Mouse (Mus musculus) midbrain, embryonic 16.5 days (tissue): ENCODE data around the gene Ubash3a. TPM values are rescaled to one million over a fixed set of nuclear protein-coding genes. Genes with fewer than 3 reads are reported as not detected.
"Not testable (repeated sequence)": the region's sequence is repeated elsewhere in the genome, so short reads cannot be mapped to it uniquely, and the experiment has no call there.

ENCODE experiments used
- ATAC-seq: fragments of 200-750 bp; cut with Nextera tagmentation; 2 replicates; pipeline ENCODE4 v1.8.0; 2017; ENCODE audit warnings: moderate TSS enrichment
- H3K27ac ChIP-seq: fragments of 300-500 bp; sonication (generic); 2 replicates; pipeline ENCODE4 v1.5.1; 2014; ENCODE audit warnings: mild to moderate bottlenecking, low read length, mixed read lengths
- H3K27me3 ChIP-seq: fragments of 300-500 bp; sonication (generic); 2 replicates; pipeline ENCODE4 v1.6.1; 2014; ENCODE audit warnings: low read depth, low read length, mixed read lengths; ENCODE audit not compliant: control insufficient read depth, insufficient read depth
- H3K36me3 ChIP-seq: fragments of 300-500 bp; sonication (generic); 2 replicates; pipeline ENCODE4 v1.6.1; 2014; ENCODE audit warnings: mild to moderate bottlenecking, low read length, moderate library complexity, mixed read lengths; ENCODE audit not compliant: control insufficient read depth, insufficient read depth
- H3K4me1 ChIP-seq: fragments of 300-500 bp; sonication (generic); 2 replicates; pipeline ENCODE4 v1.6.1; 2014; ENCODE audit warnings: mild to moderate bottlenecking, low read length, mixed read lengths; ENCODE audit not compliant: control insufficient read depth, insufficient read depth
- H3K4me2 ChIP-seq: fragments of 300-500 bp; sonication (generic); 2 replicates; pipeline ENCODE4 v1.6.1; 2014; ENCODE audit warnings: mild to moderate bottlenecking, low read length, mixed read lengths
- H3K4me3 ChIP-seq: fragments of 300-500 bp; sonication (generic); 2 replicates; pipeline ENCODE4 v1.5.1; 2014; ENCODE audit warnings: low read depth, mild to moderate bottlenecking, low read length, moderate library complexity, mixed read lengths
- H3K9ac ChIP-seq: fragments of 300-500 bp; sonication (generic); 2 replicates; pipeline ENCODE4 v1.6.1; 2014; ENCODE audit warnings: low read depth, low read length, mixed read lengths
- H3K9me3 ChIP-seq: fragments of 300-500 bp; sonication (generic); replicated peaks from 2 replicates; pipeline ENCODE4 v1.6.1; 2014; ENCODE audit warnings: mild to moderate bottlenecking, low read length, mixed read lengths; ENCODE audit not compliant: control insufficient read depth, poor library complexity, severe bottlenecking
- WGBS: fragments of 180-500 bp; shearing (Covaris S2); extraction: QIAGEN DNeasy Blood & Tissue Kit; methylation state at CpG from one replicate; pipeline ENCODE4 v1.1.7; 2014; 5-methylcytosine and 5-hydroxymethylcytosine counted together
- polyA plus RNA-seq: library from polyadenylated mRNA; unstranded; fragments of >200 nt; fragmentation: Nextera tagmentation; extraction: Ambion mirVana; gene quantifications from 2 replicates; pipeline ENCODE4 v1.2.1, GENCODE M21; 2015

The Ubash3a gene
- polyA plus RNA-seq, 1 experiment from 2014 or later, result not detected

- no peak overlapping the region for H3K9ac ChIP-seq
- ATAC-seq, result no peak
- WGBS, result 86% methylated on average over 2 of the region's 2 CpGs
- no peaks in the 10 kb centered on the region for H3K4me1 ChIP-seq
- H3K4me2 ChIP-seq, result no peak overlapping the region
- no peaks in the 10 kb centered on the region for H3K9me3 ChIP-seq
- H3K36me3 ChIP-seq, result no peaks in the 10 kb centered on the region
- no peaks in the 10 kb centered on the region for H3K27me3 ChIP-seq
- H3K27ac ChIP-seq, result no peak overlapping the region
- no peak overlapping the region for H3K4me3 ChIP-seq
Measured at GRCm38 (mm10) chr17:31269761-31270160, 62.1 kb downstream of the Ubash3a start.

DNA sequence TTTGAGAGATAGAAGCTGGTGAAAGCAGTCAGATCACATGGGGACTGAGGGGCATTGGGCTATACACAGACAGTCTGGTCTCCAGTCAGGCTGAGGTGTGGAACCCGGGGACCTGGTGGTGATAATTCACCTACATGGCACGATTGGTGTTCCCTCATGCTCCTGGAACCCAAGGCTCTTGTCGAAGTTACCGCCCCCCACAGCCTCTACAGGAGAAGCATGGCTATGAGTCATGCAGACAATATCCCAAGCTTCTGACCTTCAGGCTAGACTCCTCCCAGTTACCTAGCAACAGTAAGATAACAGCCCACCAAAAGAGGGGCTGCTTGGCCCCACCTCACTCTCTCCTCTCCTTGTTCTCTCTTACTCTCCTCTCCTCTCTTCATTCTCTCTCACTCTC is 62.6 kb downstream of the Ubash3a start:
- Histone ChIP-seq H3K4me1 (no peaks in the 10 kb centered on the region), H3K9ac (no peak overlapping the region), H3K9me3 (no peaks in the 10 kb centered on the region), H3K27ac (no peak overlapping the region), H3K4me2 (no peak overlapping the region), H3K27me3 (no peaks in the 10 kb centered on the region), H3K36me3 (no peaks in the 10 kb centered on the region), H3K4me3 (no peak overlapping the region)
- ATAC-seq, result no peak
- 89% methylated on average over 4 of the region's 4 CpGs for WGBS

- H3K4me2 ChIP-seq, H3K9me3 ChIP-seq, H3K4me1 ChIP-seq, H3K9ac ChIP-seq, H3K27ac ChIP-seq, H3K36me3 ChIP-seq, ATAC-seq, H3K27me3 ChIP-seq, H3K4me3 ChIP-seq: not testable (repeated sequence)
- WGBS, result 77% methylated on average over 8 of the region's 8 CpGs
Measured at GRCm38 (mm10) chr17:31270736-31271135, 63.1 kb downstream of the Ubash3a start.

- 42% methylated on average over 3 of the region's 7 CpGs for WGBS
- H3K36me3 ChIP-seq, result no peaks in the 10 kb centered on the region
- H3K27me3 ChIP-seq, result no peaks in the 10 kb centered on the region
- no peaks in the 10 kb centered on the region for H3K4me1 ChIP-seq
- H3K9ac ChIP-seq, result no peak overlapping the region
- no peak for ATAC-seq
- no peaks in the 10 kb centered on the region for H3K9me3 ChIP-seq
- no peak overlapping the region for H3K4me3 ChIP-seq
- H3K4me2 ChIP-seq, result no peak overlapping the region
- no peak overlapping the region for H3K27ac ChIP-seq
Measured at GRCm38 (mm10) chr17:31271136-31271851, 63.6 kb downstream of the Ubash3a start.

DNA sequence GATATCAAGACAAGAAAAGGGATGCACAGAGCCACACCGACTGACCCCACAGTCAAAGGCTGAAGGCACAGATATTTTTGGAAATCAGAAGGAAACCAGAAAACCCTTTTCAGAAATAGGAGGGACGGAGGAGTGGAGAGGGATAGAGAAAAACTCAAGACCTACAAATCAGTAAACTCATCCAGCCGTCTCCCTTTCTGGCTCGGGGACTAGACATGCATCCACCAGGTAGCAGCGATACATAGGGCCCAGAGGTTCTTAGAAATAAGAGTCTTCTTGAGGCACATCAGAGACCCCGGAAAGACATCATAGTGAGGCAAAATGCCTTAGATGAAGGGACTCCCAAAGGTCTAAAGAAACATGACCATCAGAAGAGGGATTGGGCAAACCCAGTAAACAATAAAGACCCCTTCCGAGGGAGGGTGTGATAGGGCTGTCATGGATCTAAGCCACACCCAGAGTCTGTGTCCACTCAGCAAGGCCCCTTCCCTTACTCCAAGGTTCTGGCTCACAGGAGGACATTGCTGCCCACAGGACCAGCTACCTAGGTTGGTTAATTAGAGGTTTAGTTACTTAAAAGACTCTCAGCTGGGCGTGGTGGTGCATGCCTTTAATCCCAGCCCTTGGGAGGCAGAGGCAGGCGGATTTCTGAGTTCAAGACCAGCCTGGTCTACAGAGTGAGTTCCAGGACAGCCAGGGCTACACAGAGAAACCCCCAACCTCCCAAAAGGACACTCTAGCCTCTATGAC is 64.9 kb downstream of the Ubash3a start:
- Histone ChIP-seq H3K27me3 (no peaks in the 10 kb centered on the region), H3K36me3 (no peaks in the 10 kb centered on the region), H3K4me1 (peaks cover 3% of the 10 kb centered on the region), H3K4me2 (no peak overlapping the region), H3K9ac (no peak overlapping the region), H3K9me3 (no peaks in the 10 kb centered on the region), H3K4me3 (no peak overlapping the region), H3K27ac (no peak overlapping the region)
- WGBS, result 90% methylated on average over 9 of the region's 9 CpGs
- ATAC-seq, result no peak

DNA sequence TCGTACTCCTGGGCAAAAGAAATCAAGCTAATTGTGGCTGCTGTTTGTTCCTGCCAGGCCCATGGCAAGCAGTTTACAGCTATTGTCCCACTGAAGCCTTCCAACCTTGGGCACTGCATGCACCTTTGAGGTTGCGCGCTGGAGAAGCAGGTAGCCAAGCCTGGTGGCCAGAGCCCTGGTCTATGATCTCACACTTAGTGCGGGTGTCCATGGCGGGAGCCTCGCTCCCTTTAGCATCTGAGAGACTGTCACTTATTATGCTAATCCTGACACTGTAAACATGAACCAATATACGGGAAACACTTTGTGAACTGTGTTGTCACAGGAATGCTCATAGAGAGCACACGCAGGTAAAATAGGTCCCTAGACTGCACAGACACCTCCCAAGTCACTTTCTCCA is 66.0 kb downstream of the Ubash3a start:
- Histone ChIP-seq H3K4me2 (no peak overlapping the region), H3K36me3 (no peaks in the 10 kb centered on the region), H3K27ac (no peak overlapping the region), H3K9ac (no peak overlapping the region), H3K27me3 (no peaks in the 10 kb centered on the region), H3K9me3 (no peaks in the 10 kb centered on the region), H3K4me1 (peaks cover 3% of the 10 kb centered on the region), H3K4me3 (no peak overlapping the region)
- no peak for ATAC-seq
- WGBS, result 86% methylated on average over 8 of the region's 8 CpGs

GRCm38 (mm10) chr17:31275181-31275580 is 67.5 kb downstream of the Ubash3a start:
- no peak overlapping the region for H3K27ac ChIP-seq
- H3K4me2 ChIP-seq, result no peak overlapping the region
- ATAC-seq, result no peak
- no peaks in the 10 kb centered on the region for H3K36me3 ChIP-seq
- H3K4me1 ChIP-seq, result peaks cover 3% of the 10 kb centered on the region
- H3K4me3 ChIP-seq, result no peak overlapping the region
- H3K9me3 ChIP-seq, result no peaks in the 10 kb centered on the region
- no peak overlapping the region for H3K9ac ChIP-seq
- no peaks in the 10 kb centered on the region for H3K27me3 ChIP-seq
- 86% methylated on average over 6 of the region's 6 CpGs for WGBS

DNA sequence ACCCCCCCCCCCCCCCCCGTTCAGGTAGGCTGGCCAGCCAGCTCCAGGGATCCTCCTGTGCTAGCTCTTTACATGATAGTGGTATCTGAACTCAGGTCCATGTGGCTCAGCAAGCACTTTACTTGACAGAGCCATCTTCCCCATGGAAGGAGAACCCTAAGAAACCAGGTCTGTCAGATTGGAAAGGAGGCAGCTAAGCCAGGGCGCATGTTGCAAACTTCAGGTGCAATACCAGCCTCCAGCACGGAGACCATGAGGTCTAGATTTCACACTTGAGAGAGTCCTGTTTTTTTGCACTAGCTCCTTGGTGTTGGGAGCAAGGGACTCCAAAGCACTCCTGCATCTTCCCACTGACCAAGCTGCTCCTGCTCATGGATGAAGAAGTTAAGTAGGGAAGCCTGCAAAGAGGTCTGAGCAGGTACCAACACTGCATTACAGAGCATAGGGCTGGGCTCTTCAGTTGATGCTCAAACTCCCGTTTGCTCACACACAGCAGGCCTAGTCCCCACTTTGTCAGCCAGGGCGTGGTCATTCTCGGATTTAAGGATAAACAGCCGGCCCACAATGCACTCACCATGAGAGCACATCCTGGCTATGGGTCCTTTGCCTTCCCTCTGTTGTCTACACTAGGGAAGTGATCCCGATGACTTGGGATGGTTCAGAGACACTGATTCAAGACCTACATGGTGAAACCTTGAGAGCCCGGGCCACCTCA is 68.7 kb downstream of the Ubash3a start:
- peak overlapping the region; percentile 93 for H3K4me2 ChIP-seq
- peaks cover 3% of the 10 kb centered on the region for H3K4me1 ChIP-seq
- WGBS, result 20% methylated on average over 8 of the region's 9 CpGs
- H3K27me3 ChIP-seq, result no peaks in the 10 kb centered on the region
- peak; percentile 8; the same call in 1 of the 2 replicates for ATAC-seq
- H3K36me3 ChIP-seq, result no peaks in the 10 kb centered on the region
- H3K9ac ChIP-seq, result peak overlapping the region; percentile 60
- H3K27ac ChIP-seq, result peak overlapping the region; percentile 65; the same call in 1 of the 2 replicates
- peak overlapping the region; percentile 55 for H3K4me3 ChIP-seq
- no peaks in the 10 kb centered on the region for H3K9me3 ChIP-seq
